Comparison of ENCODE assay signal across 8 mouse cellular contexts in genomic region chr1:75449377-75450135, GRCm38 (mm10). TPM values are rescaled to one million over a fixed set of nuclear protein-coding genes. Genes with fewer than 3 reads are reported as not detected.
DNase-seq lines count a peak whose midpoint lies in the region; ATAC-seq lines count a peak whose summit lies in the region.

No protein-coding gene starts in this region.

- ATAC-seq in heart, embryonic 11.5 days (replicated peaks; ENCODE audit: insufficient number of reproducible peaks, low FRiP score, low TSS enrichment), result no peak
- no peak for ATAC-seq in embryonic facial prominence, embryonic 12.5 days (ENCODE audit: insufficient number of reproducible peaks, insufficient read depth, low FRiP score, low TSS enrichment)
- ATAC-seq in intestine, embryonic 15.5 days, result no peak
- no peak for ATAC-seq in midbrain, embryonic 14.5 days (ENCODE audit: low FRiP score, low TSS enrichment)

- WGBS in heart, embryonic 11.5 days (ENCODE audit: insufficient replicate concordance), result under 1% methylated on average over 8 of the region's 8 CpGs
- 2% methylated on average over 8 of the region's 8 CpGs for WGBS in embryonic facial prominence, embryonic 12.5 days
- 11% methylated on average over 8 of the region's 8 CpGs for WGBS in intestine, embryonic 15.5 days
- 3% methylated on average over 8 of the region's 8 CpGs for WGBS in midbrain, embryonic 14.5 days

- H3K4me2 ChIP-seq in heart, embryonic 11.5 days, result peak overlapping the region; percentile 70
- H3K4me2 ChIP-seq in embryonic facial prominence, embryonic 12.5 days (replicated peaks), result peak overlapping the region; percentile 47
- H3K4me2 ChIP-seq in intestine, embryonic 15.5 days (replicated peaks), result peak overlapping the region; percentile 63
- H3K4me2 ChIP-seq in midbrain, embryonic 14.5 days (ENCODE audit: low read length), result peak overlapping the region; percentile 70

- peaks cover 67% of the 10 kb centered on the region for H3K4me1 ChIP-seq in heart, embryonic 11.5 days (ENCODE audit: control insufficient read depth, insufficient read depth, low read length)
- H3K4me1 ChIP-seq in embryonic facial prominence, embryonic 12.5 days, result peaks cover 69% of the 10 kb centered on the region
- H3K4me1 ChIP-seq in intestine, embryonic 15.5 days (replicated peaks), result peaks cover 55% of the 10 kb centered on the region
- H3K4me1 ChIP-seq in midbrain, embryonic 14.5 days (ENCODE audit: control insufficient read depth, insufficient read depth, low read length), result peaks cover 71% of the 10 kb centered on the region

- H3K27ac ChIP-seq in heart, embryonic 11.5 days (ENCODE audit: low read depth, low read length), result no peak overlapping the region
- no peak overlapping the region for H3K27ac ChIP-seq in embryonic facial prominence, embryonic 12.5 days
- H3K27ac ChIP-seq in intestine, embryonic 15.5 days, result no peak overlapping the region
- H3K27ac ChIP-seq in midbrain, embryonic 14.5 days (replicated peaks; ENCODE audit: low read depth, low read length), result peak overlapping the region; percentile 90

- no peak overlapping the region; the same call in 1 of the 2 replicates for H3K4me3 ChIP-seq in heart, embryonic 11.5 days (ENCODE audit: low read depth, low read length)
- peak overlapping the region; percentile 24; the same call in 1 of the 2 replicates for H3K4me3 ChIP-seq in embryonic facial prominence, embryonic 12.5 days
- peak overlapping the region; percentile 29; the same call in 1 of the 2 replicates for H3K4me3 ChIP-seq in intestine, embryonic 15.5 days (replicated peaks)
- peak overlapping the region; percentile 45 for H3K4me3 ChIP-seq in midbrain, embryonic 14.5 days (replicated peaks; ENCODE audit: low read depth, low read length)

- no peaks in the 10 kb centered on the region for H3K36me3 ChIP-seq in heart, embryonic 11.5 days (ENCODE audit: control insufficient read depth, insufficient read depth, low read length)
- H3K36me3 ChIP-seq in embryonic facial prominence, embryonic 12.5 days, result no peaks in the 10 kb centered on the region
- H3K36me3 ChIP-seq in intestine, embryonic 15.5 days, result no peaks in the 10 kb centered on the region
- no peaks in the 10 kb centered on the region for H3K36me3 ChIP-seq in midbrain, embryonic 14.5 days (ENCODE audit: control insufficient read depth, insufficient read depth, low read length)

- DNase-seq in heart, postnatal 4 days, result no peak
- DNase-seq in midbrain, embryonic 14.5 days, result peak; percentile 37
- no peak for DNase-seq in urinary bladder, adult 18-20 months (ENCODE audit: low spot score in 2 of 2)
- DNase-seq in thymus, postnatal 36 days, result no peak
- no peak for DNase-seq in cerebellum, postnatal 14 days

- H3K27me3 ChIP-seq in heart, embryonic 11.5 days (ENCODE audit: control insufficient read depth, insufficient read depth, low read length), result peaks cover 70% of the 10 kb centered on the region
- H3K27me3 ChIP-seq in embryonic facial prominence, embryonic 12.5 days, result peaks cover 87% of the 10 kb centered on the region
- peaks cover 81% of the 10 kb centered on the region for H3K27me3 ChIP-seq in intestine, embryonic 15.5 days (replicated peaks)
- peaks cover 9% of the 10 kb centered on the region; the same call in 1 of the 2 replicates for H3K27me3 ChIP-seq in midbrain, embryonic 14.5 days (ENCODE audit: control insufficient read depth, insufficient read depth, low read length)

- H3K9me3 ChIP-seq in heart, embryonic 11.5 days (replicated peaks; ENCODE audit: control insufficient read depth, low read length), result no peaks in the 10 kb centered on the region
- no peaks in the 10 kb centered on the region for H3K9me3 ChIP-seq in embryonic facial prominence, embryonic 12.5 days
- H3K9me3 ChIP-seq in intestine, embryonic 15.5 days, result no peaks in the 10 kb centered on the region
- no peaks in the 10 kb centered on the region for H3K9me3 ChIP-seq in midbrain, embryonic 14.5 days (ENCODE audit: control insufficient read depth, low read length)

- no peak overlapping the region for H3K9ac ChIP-seq in heart, embryonic 11.5 days (ENCODE audit: low read depth, low read length)
- H3K9ac ChIP-seq in embryonic facial prominence, embryonic 12.5 days, result no peak overlapping the region
- no peak overlapping the region for H3K9ac ChIP-seq in intestine, embryonic 15.5 days
- peak overlapping the region; percentile 41 for H3K9ac ChIP-seq in midbrain, embryonic 14.5 days (replicated peaks; ENCODE audit: low read length)

RNA-seq across cellular contexts. Expression of gene Asic4, which starts 0.7 kb away (rescaled TPM):
- 0.11 TPM in 2 replicates for polyA plus RNA-seq in heart, embryonic 11.5 days (2014; fragmentation: Nextera tagmentation; extraction: Ambion mirVana)
- total RNA-seq in heart, postnatal 4 days (2021), result not detected
- polyA plus RNA-seq in embryonic facial prominence, embryonic 12.5 days (2016; fragmentation: Nextera tagmentation; extraction: Ambion mirVana), result 0.64 and 0.76 TPM in 2 replicates
- 2.6 and 2.7 TPM in 2 replicates for polyA plus RNA-seq in intestine, embryonic 15.5 days (2015; fragmentation: Nextera tagmentation; extraction: Ambion mirVana)
- polyA plus RNA-seq in midbrain, embryonic 14.5 days (2014; fragmentation: Nextera tagmentation; extraction: Ambion mirVana), result 16.6 and 34.3 TPM in 2 replicates

RNA-seq across cellular contexts. Expression of gene Gmppa, which starts 13.8 kb away (rescaled TPM):
- polyA plus RNA-seq in heart, embryonic 11.5 days (2014; fragmentation: Nextera tagmentation; extraction: Ambion mirVana), result 49.8 and 57.2 TPM in 2 replicates
- 10 to 100 TPM; 41.1 to 41.4 TPM for total RNA-seq in heart, postnatal 4 days (2021)
- 61.1 and 64.6 TPM in 2 replicates for polyA plus RNA-seq in embryonic facial prominence, embryonic 12.5 days (2016; fragmentation: Nextera tagmentation; extraction: Ambion mirVana)
- 98.9 and 103 TPM in 2 replicates for polyA plus RNA-seq in intestine, embryonic 15.5 days (2015; fragmentation: Nextera tagmentation; extraction: Ambion mirVana)
- 75.7 and 75.9 TPM in 2 replicates for polyA plus RNA-seq in midbrain, embryonic 14.5 days (2014; fragmentation: Nextera tagmentation; extraction: Ambion mirVana)

RNA-seq across cellular contexts. Expression of gene Chpf, which starts 29.6 kb away (rescaled TPM):
- 21.4 and 24.6 TPM in 2 replicates for polyA plus RNA-seq in heart, embryonic 11.5 days (2014; fragmentation: Nextera tagmentation; extraction: Ambion mirVana)
- total RNA-seq in heart, postnatal 4 days (2021), result 10 to 100 TPM; 38.0 to 38.7 TPM
- 32.5 and 33.5 TPM in 2 replicates for polyA plus RNA-seq in embryonic facial prominence, embryonic 12.5 days (2016; fragmentation: Nextera tagmentation; extraction: Ambion mirVana)
- polyA plus RNA-seq in intestine, embryonic 15.5 days (2015; fragmentation: Nextera tagmentation; extraction: Ambion mirVana), result 35.9 and 36.9 TPM in 2 replicates
- polyA plus RNA-seq in midbrain, embryonic 14.5 days (2014; fragmentation: Nextera tagmentation; extraction: Ambion mirVana), result 39.7 and 44.2 TPM in 2 replicates

RNA-seq across cellular contexts. Expression of gene Tmem198, which starts 29.8 kb away (rescaled TPM):
- 0.14 and 0.54 TPM in 2 replicates for polyA plus RNA-seq in heart, embryonic 11.5 days (2014; fragmentation: Nextera tagmentation; extraction: Ambion mirVana)
- 1 to 10 TPM in 1 of 2 experiments, under 1 TPM in 1; 0.55 to 1.1 TPM for total RNA-seq in heart, postnatal 4 days (2021)
- polyA plus RNA-seq in embryonic facial prominence, embryonic 12.5 days (2016; fragmentation: Nextera tagmentation; extraction: Ambion mirVana), result 2.5 and 3.1 TPM in 2 replicates
- 2.2 and 2.4 TPM in 2 replicates for polyA plus RNA-seq in intestine, embryonic 15.5 days (2015; fragmentation: Nextera tagmentation; extraction: Ambion mirVana)
- 42.9 and 55.9 TPM in 2 replicates for polyA plus RNA-seq in midbrain, embryonic 14.5 days (2014; fragmentation: Nextera tagmentation; extraction: Ambion mirVana)

RNA-seq across cellular contexts. Expression of gene Obsl1, which starts 56.7 kb away (rescaled TPM):
- 98.8 and 102 TPM in 2 replicates for polyA plus RNA-seq in heart, embryonic 11.5 days (2014; fragmentation: Nextera tagmentation; extraction: Ambion mirVana)
- 100 to 1,000 TPM; 196 to 210 TPM for total RNA-seq in heart, postnatal 4 days (2021)
- 101 and 104 TPM in 2 replicates for polyA plus RNA-seq in embryonic facial prominence, embryonic 12.5 days (2016; fragmentation: Nextera tagmentation; extraction: Ambion mirVana)
- polyA plus RNA-seq in intestine, embryonic 15.5 days (2015; fragmentation: Nextera tagmentation; extraction: Ambion mirVana), result 70.3 and 70.5 TPM in 2 replicates
- polyA plus RNA-seq in midbrain, embryonic 14.5 days (2014; fragmentation: Nextera tagmentation; extraction: Ambion mirVana), result 22.0 and 24.1 TPM in 2 replicates
